Mouse (Mus musculus) testis, adult 2 months (tissue): ENCODE results near the gene Tmc3.

Experiments
- CTCF ChIP-seq: fragments of 200-500 bp; IDR thresholded peaks from 2 replicates; pipeline ENCODE4 v1.5.1; 2012; ENCODE audit warnings: low read depth, mild to moderate bottlenecking, inconsistent platforms, low read length, moderate library complexity; ENCODE audit not compliant: control insufficient read depth, insufficient read depth, insufficient replicate concordance
- POLR2A ChIP-seq: fragments of 200-500 bp; IDR thresholded peaks from 2 replicates; pipeline ENCODE4 v1.6.1; 2012; ENCODE audit warnings: low read depth, mild to moderate bottlenecking, inconsistent platforms, low read length, moderate library complexity; ENCODE audit not compliant: control insufficient read depth

DNA sequence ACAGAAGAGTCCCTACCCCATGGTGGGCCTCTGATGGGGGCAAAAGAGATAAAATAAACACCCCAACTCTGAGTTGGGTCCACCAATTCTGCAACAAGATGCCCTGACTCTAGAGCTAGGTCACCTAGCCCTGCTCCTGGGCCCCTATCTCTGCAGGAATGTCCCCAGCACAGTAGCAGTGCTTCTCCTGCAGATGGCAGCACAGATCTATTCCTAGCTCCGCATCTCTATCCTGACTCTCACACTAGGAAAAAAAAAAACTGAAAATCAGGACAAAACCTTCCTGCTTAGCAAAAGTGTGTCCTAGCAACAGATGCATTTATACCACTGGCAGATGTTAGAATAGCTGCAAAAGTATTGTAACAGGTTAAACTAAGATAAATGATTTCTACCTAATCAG, 84.0 kb downstream of the Tmc3 start:
- TF ChIP-seq POLR2A (no peak), CTCF (peak; percentile 43; the same call in 1 of the 2 replicates)
